Mouse (Mus musculus): ENCODE measurements around the gene Tbx2.

GRCm38 (mm10) chr11:85844971-85845370, 12.6 kb downstream of the Tbx2 start:
- TF ChIP-seq CTCF (IDR thresholded peaks at IDR 0.05; ENCODE audit: control insufficient read depth, insufficient read depth, insufficient read length) (no peak), USF1 (IDR thresholded peaks at IDR 0.05; ENCODE audit: low read depth) (no peak), FOSL1 (IDR thresholded peaks at IDR 0.05; ENCODE audit: insufficient read depth, low read length, poor library complexity, severe bottlenecking) (no peak), MYOD1 (IDR thresholded peaks at IDR 0.05; ENCODE audit: control insufficient read depth, insufficient read length, low read depth) (no peak), MYOG (IDR thresholded peaks at IDR 0.05; ENCODE audit: control insufficient read depth, extremely low read depth, insufficient read length) (no peak)
